Mouse (Mus musculus) kidney, postnatal 0 days (tissue): ENCODE measurements at regions not wholly inside any gene's neighbourhood (a gene's known extent, or its start where the extent isn't known, plus 50 kb on each side); places are given as distances from the start of the nearest gene placed in this dataset.

ENCODE experiments used
- ATAC-seq: fragments of 200-750 bp; cut with Nextera tagmentation; replicated peaks from 2 replicates; pipeline ENCODE4 v1.8.0; 2017; ENCODE audit warnings: low read depth, moderate number of reproducible peaks, moderate TSS enrichment, moderate library complexity; ENCODE audit not compliant: low FRiP score
- DNase-seq: peaks from one replicate; pipeline ENCODE4 v3.0.0-alpha.2; 2016; ENCODE audit warnings: low spot score
- H3K27ac ChIP-seq: fragments of 300-500 bp; sonication (generic); 2 replicates; pipeline ENCODE4 v1.5.1; 2014; ENCODE audit warnings: mild to moderate bottlenecking
- H3K27me3 ChIP-seq: fragments of 300-500 bp; sonication (generic); 2 replicates; pipeline ENCODE4 v1.6.1; 2014; ENCODE audit warnings: low read length, mixed read lengths; ENCODE audit not compliant: insufficient read depth
- H3K36me3 ChIP-seq: fragments of 300-500 bp; sonication (generic); 2 replicates; pipeline ENCODE4 v1.6.1; 2014; ENCODE audit warnings: low read length, mixed read lengths; ENCODE audit not compliant: insufficient read depth
- H3K4me1 ChIP-seq: fragments of 300-500 bp; sonication (generic); replicated peaks from 2 replicates; pipeline ENCODE4 v1.6.1; 2014; ENCODE audit warnings: antibody characterized with exemption, low read length, mixed read lengths; ENCODE audit not compliant: insufficient read depth
- H3K4me2 ChIP-seq: fragments of 300-500 bp; sonication (generic); 2 replicates; pipeline ENCODE4 v1.6.1; 2014; ENCODE audit warnings: mild to moderate bottlenecking, low read length, moderate library complexity, mixed read lengths
- H3K4me3 ChIP-seq: fragments of 300-500 bp; sonication (generic); replicated peaks from 2 replicates; pipeline ENCODE4 v1.5.1; 2014; ENCODE audit warnings: low read depth, low read length
- H3K9ac ChIP-seq: fragments of 300-500 bp; sonication (generic); 2 replicates; pipeline ENCODE4 v1.6.1; 2014; ENCODE audit warnings: low read depth, low read length
- H3K9me3 ChIP-seq: fragments of 300-500 bp; sonication (generic); replicated peaks from 2 replicates; pipeline ENCODE4 v1.6.1; 2016; ENCODE audit warnings: low read length, inconsistent platforms, mixed read lengths
- CTCF ChIP-seq: IDR thresholded peaks from 2 replicates; pipeline ENCODE4 v1.5.1; 2016; ENCODE audit warnings: antibody characterized with exemption, low read depth, mild to moderate bottlenecking, moderate library complexity
- WGBS: fragments of 180-500 bp; shearing (Covaris S2); extraction: QIAGEN DNeasy Blood & Tissue Kit; methylation state at CpG from one replicate; pipeline ENCODE4 v1.1.7; 2014; 5-methylcytosine and 5-hydroxymethylcytosine counted together

DNA sequence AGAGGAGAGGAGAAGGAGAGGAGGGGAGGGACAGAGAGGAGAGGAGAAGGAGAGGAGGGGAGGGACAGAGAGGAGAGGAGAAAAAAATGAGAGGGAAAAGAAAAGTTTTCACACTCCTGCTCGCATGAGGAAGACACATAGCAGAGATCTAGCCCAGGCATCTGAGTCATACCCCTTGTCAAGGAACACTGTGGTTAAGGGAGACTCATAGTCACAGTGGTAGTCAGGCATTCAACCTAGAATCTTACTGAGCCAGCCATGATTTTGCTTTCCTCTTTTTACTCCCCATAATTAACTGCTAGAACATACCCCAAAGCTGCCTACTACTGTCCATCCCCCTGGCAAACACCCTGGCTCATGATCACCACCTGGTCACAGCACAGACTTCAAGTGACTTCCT lies 160.6 kb downstream of the Nr2f2 start:
- DNase-seq (no peak), ATAC-seq (no peak)
- H3K4me2 ChIP-seq = no peak overlapping the region
- no peak for TF ChIP-seq CTCF
- no peaks in the 10 kb centered on the region for H3K4me1 ChIP-seq
- H3K9ac ChIP-seq = no peak overlapping the region
- H3K27me3 ChIP-seq = no peaks in the 10 kb centered on the region
- no peaks in the 10 kb centered on the region for H3K9me3 ChIP-seq
- H3K4me3 ChIP-seq = no peak overlapping the region
- no peak overlapping the region for H3K27ac ChIP-seq
- H3K36me3 ChIP-seq = no peaks in the 10 kb centered on the region
- 100% methylated on average over 1 of the region's 1 CpGs for WGBS

DNA sequence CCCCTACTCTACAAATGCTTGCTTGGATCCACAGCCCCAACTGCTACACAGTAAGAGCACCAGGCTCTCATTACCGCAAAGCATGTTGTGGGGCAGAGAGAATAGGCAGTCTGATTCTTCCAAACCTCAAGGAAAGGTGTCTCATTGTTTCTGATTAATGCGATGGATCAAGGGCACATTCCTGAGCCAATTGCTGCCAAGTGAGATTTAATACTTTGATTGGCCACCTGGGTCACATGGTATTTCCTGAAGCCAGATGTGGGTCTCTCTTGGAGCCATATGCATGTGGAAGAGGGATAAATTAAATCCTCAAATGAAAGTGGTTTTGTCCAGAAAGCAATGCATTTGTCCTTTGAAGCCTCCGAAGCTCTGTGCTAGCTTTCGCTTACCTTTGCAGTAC lies 166.3 kb downstream of the Nr2f2 start:
- no peaks in the 10 kb centered on the region for H3K9me3 ChIP-seq
- no peak overlapping the region for H3K4me2 ChIP-seq
- no peak for TF ChIP-seq CTCF
- no peaks in the 10 kb centered on the region for H3K36me3 ChIP-seq
- H3K27ac ChIP-seq = no peak overlapping the region
- WGBS = 84% methylated on average over 4 of the region's 4 CpGs
- ATAC-seq (no peak), DNase-seq (no peak)
- H3K4me3 ChIP-seq = no peak overlapping the region
- H3K4me1 ChIP-seq = no peaks in the 10 kb centered on the region
- no peak overlapping the region for H3K9ac ChIP-seq
- no peaks in the 10 kb centered on the region for H3K27me3 ChIP-seq

DNA sequence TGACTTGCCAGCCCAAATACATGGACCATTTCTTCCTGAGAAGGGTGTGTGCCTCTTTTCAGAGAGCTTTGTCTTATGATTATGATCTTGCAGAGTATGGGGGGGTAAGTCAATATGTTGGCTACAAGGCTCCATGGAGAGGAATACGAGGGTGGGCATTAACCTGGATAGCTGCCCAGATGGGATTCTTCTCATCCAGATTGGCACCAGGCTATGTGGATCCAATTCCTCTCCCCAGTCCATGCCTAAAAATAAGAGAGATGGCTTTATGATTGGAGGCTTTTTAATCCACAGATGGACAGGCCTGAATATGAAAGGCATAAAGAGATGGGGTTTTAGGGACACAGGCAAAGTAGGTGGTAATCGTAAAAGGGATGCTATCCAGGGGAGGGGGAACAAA lies 187.6 kb downstream of the Nr2f2 start:
- WGBS = 83% methylated on average over 2 of the region's 2 CpGs
- DNase-seq = no peak
- no peak for ATAC-seq

DNA sequence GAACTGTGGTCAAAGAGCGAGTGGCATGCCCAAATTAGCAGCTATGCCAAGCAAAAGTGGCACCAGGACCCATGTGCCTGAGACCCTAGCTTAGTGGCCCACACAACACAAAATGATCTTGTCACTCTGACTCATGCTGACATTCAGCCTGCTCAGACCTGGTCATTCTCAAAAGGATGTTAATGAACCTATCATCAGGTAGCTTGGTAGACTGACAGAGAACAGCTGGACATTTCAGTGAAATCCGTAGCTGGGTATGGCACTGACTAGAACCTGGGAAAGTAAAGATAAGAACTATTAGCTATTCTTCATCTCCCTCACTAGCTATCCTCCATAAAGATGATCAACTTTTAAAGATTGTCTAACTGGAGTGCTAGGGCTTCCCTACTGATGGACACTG lies 188.5 kb downstream of the Nr2f2 start:
- H3K27ac ChIP-seq = no peak overlapping the region
- no peaks in the 10 kb centered on the region for H3K27me3 ChIP-seq
- ATAC-seq (no peak), DNase-seq (no peak)
- no peak overlapping the region for H3K9ac ChIP-seq
- TF ChIP-seq CTCF = no peak
- no peak overlapping the region for H3K4me2 ChIP-seq
- 89% methylated on average over 2 of the region's 2 CpGs for WGBS
- H3K9me3 ChIP-seq = no peaks in the 10 kb centered on the region
- no peaks in the 10 kb centered on the region for H3K4me1 ChIP-seq
- H3K4me3 ChIP-seq = no peak overlapping the region
- H3K36me3 ChIP-seq = no peaks in the 10 kb centered on the region

More for the DNA sequence above, 187.6 kb downstream of the Nr2f2 start:
- Histone ChIP-seq H3K27me3 (no peaks in the 10 kb centered on the region), H3K27ac (no peak overlapping the region), H3K4me1 (no peaks in the 10 kb centered on the region), H3K36me3 (no peaks in the 10 kb centered on the region), H3K9me3 (no peaks in the 10 kb centered on the region), H3K4me2 (no peak overlapping the region), H3K4me3 (no peak overlapping the region), H3K9ac (no peak overlapping the region)
- TF ChIP-seq CTCF = no peak

DNA sequence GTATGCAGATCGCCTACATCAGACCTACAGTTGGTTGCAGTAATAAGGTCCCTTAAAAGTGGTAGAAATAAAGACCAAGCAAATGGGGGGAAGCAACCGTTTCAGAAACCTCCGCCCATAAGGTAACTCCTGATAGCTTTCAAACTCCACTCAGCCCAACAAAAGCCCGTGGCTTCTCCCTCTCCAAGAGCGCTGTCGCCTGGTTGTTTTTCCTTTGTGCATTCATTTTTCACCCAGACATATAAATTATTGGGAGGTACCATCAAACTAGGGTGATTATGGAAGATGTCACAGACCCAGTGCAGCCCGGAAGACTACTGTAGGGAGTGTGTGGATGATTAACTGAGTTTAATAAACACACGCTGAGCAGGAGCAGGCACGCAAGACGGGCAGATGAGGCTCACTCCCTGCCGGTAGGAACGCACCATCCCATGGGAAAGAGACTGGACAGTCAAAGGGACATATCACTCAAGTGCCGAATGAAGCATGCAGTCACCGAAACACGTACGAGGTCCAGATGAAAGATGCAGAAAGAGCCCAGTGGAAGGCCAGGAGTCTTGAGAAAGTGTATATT lies 189.8 kb downstream of the Nr2f2 start:
- DNase-seq = no peak
- Histone ChIP-seq H3K4me1 (no peaks in the 10 kb centered on the region), H3K36me3 (no peaks in the 10 kb centered on the region), H3K27me3 (no peaks in the 10 kb centered on the region), H3K4me3 (no peak overlapping the region), H3K27ac (no peak overlapping the region), H3K9me3 (no peaks in the 10 kb centered on the region), H3K4me2 (peak overlapping the region; percentile 27), H3K9ac (no peak overlapping the region)
- peak; percentile 12; the same call in 1 of the 2 replicates for TF ChIP-seq CTCF
- ATAC-seq = no peak
- 57% methylated on average over 16 of the region's 16 CpGs for WGBS

DNA sequence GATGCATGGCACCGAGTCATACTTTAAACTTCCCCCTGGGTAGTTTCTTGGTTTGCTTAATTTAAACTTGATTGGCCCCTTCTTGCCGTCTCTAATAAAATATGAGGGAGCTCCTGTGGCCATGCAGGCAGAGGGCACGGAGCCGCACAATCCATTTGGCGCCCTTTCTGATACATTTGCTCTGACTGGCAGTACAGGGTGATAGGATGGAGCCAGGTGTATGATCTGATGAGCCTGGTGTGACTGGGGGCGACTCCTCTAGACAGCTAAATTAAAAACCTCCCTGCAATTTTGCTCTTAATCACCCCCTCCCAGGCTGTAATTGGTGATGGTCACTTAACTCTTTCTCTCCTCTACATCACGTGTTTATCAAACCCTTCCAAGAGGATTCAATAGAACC lies 190.4 kb downstream of the Nr2f2 start:
- no peak for ATAC-seq

DNA sequence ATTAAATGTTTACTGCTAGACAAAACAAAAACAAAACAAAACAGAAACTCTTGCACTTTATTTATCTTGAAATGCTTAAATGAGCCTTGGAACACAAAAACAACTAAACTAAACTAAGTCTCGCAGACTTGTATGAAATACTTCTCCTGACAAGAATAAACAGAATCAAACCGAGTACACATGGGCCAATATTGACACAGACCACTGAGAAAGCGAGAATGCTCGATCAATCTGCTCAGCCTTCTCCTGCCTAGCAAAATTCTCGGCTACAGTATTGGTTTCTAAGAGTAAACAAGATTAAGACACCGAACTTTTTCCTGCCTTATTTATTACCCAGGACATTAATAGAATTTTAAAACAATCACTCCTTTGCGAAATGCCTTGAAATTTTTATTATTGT lies 194.1 kb downstream of the Nr2f2 start:
- Histone ChIP-seq H3K27ac (no peak overlapping the region), H3K36me3 (no peaks in the 10 kb centered on the region), H3K4me3 (no peak overlapping the region), H3K4me1 (no peaks in the 10 kb centered on the region), H3K27me3 (no peaks in the 10 kb centered on the region), H3K9me3 (no peaks in the 10 kb centered on the region), H3K9ac (no peak overlapping the region), H3K4me2 (no peak overlapping the region)
- DNase-seq (no peak), ATAC-seq (no peak)
- TF ChIP-seq CTCF = no peak
- WGBS = 56% methylated on average over 7 of the region's 7 CpGs

More for the DNA sequence above, 190.4 kb downstream of the Nr2f2 start:
- no peak for TF ChIP-seq CTCF
- DNase-seq = no peak
- H3K4me3 ChIP-seq = no peak overlapping the region
- H3K36me3 ChIP-seq = no peaks in the 10 kb centered on the region
- WGBS = 72% methylated on average over 7 of the region's 7 CpGs
- no peak overlapping the region for H3K4me2 ChIP-seq
- no peak overlapping the region for H3K27ac ChIP-seq
- no peaks in the 10 kb centered on the region for H3K4me1 ChIP-seq
- no peaks in the 10 kb centered on the region for H3K9me3 ChIP-seq
- no peak overlapping the region for H3K9ac ChIP-seq
- H3K27me3 ChIP-seq = no peaks in the 10 kb centered on the region
